Mouse (Mus musculus) heart, adult 2 months (tissue): ENCODE measurements around the gene Adgrf1. TPM values are rescaled to one million over a fixed set of nuclear protein-coding genes. Genes with fewer than 3 reads are reported as not detected.
A peak's percentile ranks its signal among the peaks of the same experiment; 100 is the strongest.

Experiments
- DNase-seq, 2 experiments: peaks; one replicate each; pipeline ENCODE4 v3.0.0; 2021
- H3K27ac ChIP-seq: fragments of 200-600 bp; 2 replicates; pipeline ENCODE4 v1.8.1; 2022
- H3K27me3 ChIP-seq: fragments of 200-500 bp; 2 replicates; pipeline ENCODE4 v1.6.1; 2012; ENCODE audit warnings: mild to moderate bottlenecking, low read length, inconsistent platforms, mixed read lengths; ENCODE audit not compliant: control insufficient read depth, insufficient read depth
- H3K36me3 ChIP-seq: fragments of 200-500 bp; 2 replicates; pipeline ENCODE4 v1.6.1; 2012; ENCODE audit warnings: low read length, inconsistent platforms; ENCODE audit not compliant: control insufficient read depth, insufficient read depth
- H3K4me1 ChIP-seq: fragments of 200-500 bp; 2 replicates; pipeline ENCODE4 v1.6.1; 2011; ENCODE audit warnings: low read length; ENCODE audit not compliant: control insufficient read depth, insufficient read depth
- H3K4me3 ChIP-seq: fragments of 200-600 bp; 2 replicates; pipeline ENCODE4 v1.8.1; 2022
- H3K79me2 ChIP-seq: fragments of 200-500 bp; replicated peaks from 2 replicates; pipeline ENCODE4 v1.6.1; 2012; ENCODE audit warnings: mild to moderate bottlenecking, inconsistent platforms, low read length, moderate library complexity, mixed read lengths; ENCODE audit not compliant: control insufficient read depth, insufficient read depth
- H3K9ac ChIP-seq: fragments of 200-500 bp; 2 replicates; pipeline ENCODE4 v1.6.1; 2012; ENCODE audit warnings: low read depth, mild to moderate bottlenecking, control low read depth, inconsistent platforms, low read length, mixed read lengths
- CTCF ChIP-seq: fragments of 200-600 bp; IDR thresholded peaks from 2 replicates; pipeline ENCODE4 v1.8.1; 2022; ENCODE audit warnings: antibody characterized with exemption, mild to moderate bottlenecking, moderate library complexity
- EP300 ChIP-seq: fragments of 200-500 bp; IDR thresholded peaks from 2 replicates; pipeline ENCODE4 v1.6.1; 2011; ENCODE audit warnings: low read depth, low read length, control low read depth; ENCODE audit not compliant: insufficient read depth
- POLR2A ChIP-seq: fragments of 200-500 bp; IDR thresholded peaks from 2 replicates; pipeline ENCODE4 v1.6.1; 2011; ENCODE audit warnings: mild to moderate bottlenecking, low read depth, low read length, control low read depth; ENCODE audit not compliant: insufficient read depth
- WGBS: fragments of 180-500 bp; shearing (Covaris S2); methylation state at CpG from one replicate; pipeline ENCODE4 v1.1.7; 2018; 5-methylcytosine and 5-hydroxymethylcytosine counted together
- intact Hi-C: fragments of 180-260 bp; cut with DNase I; formaldehyde crosslinking; loops from one replicate; pipeline ENCODE4 v1.15.1; 2025
- polyA plus RNA-seq: library from polyadenylated mRNA; depleted of rRNA; stranded (reverse); fragments of >200 nt; gene quantifications from 2 replicates; pipeline ENCODE4 v1.2.3, GENCODE M21; 2012
- total RNA-seq, 2 experiments: library from RNA; stranded (reverse); gene quantifications; 2 replicates each; pipeline ENCODE4 v1.2.3; 2021

Adgrf1 gene
- total and polyA plus RNA-seq, 3 experiments = 0.02 TPM; not detected in 2

- Histone ChIP-seq H3K79me2 (no peaks in the 10 kb centered on the region), H3K4me3 (no peak overlapping the region), H3K9ac (0 out of 2 replicates have a peak overlapping the region, but pooled peaks have one; percentile 17), H3K36me3 (peaks cover 9% of the 10 kb centered on the region), H3K27ac (peak overlapping the region; percentile 45), H3K27me3 (no peaks in the 10 kb centered on the region), H3K4me1 (peaks cover 24% of the 10 kb centered on the region)
- no peak for TF ChIP-seq POLR2A
- no peak for TF ChIP-seq CTCF
- TF ChIP-seq EP300 = no peak
- WGBS = 30% methylated on average over 3 of the region's 3 CpGs
- DNase-seq = no peak
- intact Hi-C loops = loop anchor here (2.0 kb wide), 1 partner anchor 13 kb away; no protein-coding TSS in a partner anchor
Observed at GRCm38 (mm10) chr17:43249645-43250044, 20.5 kb upstream of the Adgrf1 start.

GRCm38 (mm10) chr17:43251249-43252125 lies 18.6 kb upstream of the Adgrf1 start:
- H3K9ac ChIP-seq = no peak overlapping the region
- intact Hi-C loops = loop anchor here (2.0 kb wide), 1 partner anchor 15 kb away; no protein-coding TSS in a partner anchor
- H3K79me2 ChIP-seq = no peaks in the 10 kb centered on the region
- peak overlapping the region; percentile 60 for H3K27ac ChIP-seq
- peaks cover 27% of the 10 kb centered on the region for H3K4me1 ChIP-seq
- H3K36me3 ChIP-seq = peaks cover 11% of the 10 kb centered on the region
- 13% methylated on average over 5 of the region's 5 CpGs for WGBS
- no peaks in the 10 kb centered on the region for H3K27me3 ChIP-seq
- H3K4me3 ChIP-seq = no peak overlapping the region
- TF ChIP-seq EP300 (no peak), CTCF (no peak), POLR2A (no peak)
- peak; percentile 60 to 66 for DNase-seq

GRCm38 (mm10) chr17:43252846-43253245 lies 17.3 kb upstream of the Adgrf1 start:
- TF ChIP-seq POLR2A (no peak), CTCF (no peak), EP300 (no peak)
- Histone ChIP-seq H3K79me2 (no peaks in the 10 kb centered on the region), H3K4me1 (peaks cover 32% of the 10 kb centered on the region), H3K4me3 (no peak overlapping the region), H3K27ac (peak overlapping the region; percentile 77), H3K27me3 (no peaks in the 10 kb centered on the region), H3K36me3 (peaks cover 11% of the 10 kb centered on the region), H3K9ac (no peak overlapping the region)
- WGBS = 53% methylated on average over 11 of the region's 11 CpGs
- intact Hi-C loops = no loop called here
- DNase-seq = no peak

- DNase-seq = peak in 1 of 2 experiments; percentile 60
- no peak overlapping the region for H3K9ac ChIP-seq
- 19% methylated on average over 3 of the region's 3 CpGs for whole genome bisulfite sequencing
- TF ChIP-seq CTCF = no peak
- TF ChIP-seq EP300 = no peak
- TF ChIP-seq POLR2A = no peak
- H3K36me3 ChIP-seq = peaks cover 11% of the 10 kb centered on the region
- no peaks in the 10 kb centered on the region for H3K27me3 ChIP-seq
- intact Hi-C loops = no loop called here
- peak overlapping the region; percentile 77 for H3K27ac ChIP-seq
- no peak overlapping the region for H3K4me3 ChIP-seq
- H3K79me2 ChIP-seq = no peaks in the 10 kb centered on the region
- H3K4me1 ChIP-seq = peaks cover 30% of the 10 kb centered on the region
Observed at GRCm38 (mm10) chr17:43254261-43254660, 15.9 kb upstream of the Adgrf1 start.

GRCm38 (mm10) chr17:43256536-43257135 lies 13.5 kb upstream of the Adgrf1 start:
- H3K4me3 ChIP-seq = no peak overlapping the region
- peaks cover 5% of the 10 kb centered on the region; the same call in 1 of the 2 replicates for H3K36me3 ChIP-seq
- H3K79me2 ChIP-seq = no peaks in the 10 kb centered on the region
- TF ChIP-seq CTCF (no peak), EP300 (no peak), POLR2A (no peak)
- no peak for DNase-seq
- 72% methylated on average over 12 of the region's 12 CpGs for WGBS
- no peaks in the 10 kb centered on the region for H3K27me3 ChIP-seq
- no peak overlapping the region for H3K27ac ChIP-seq
- no peak overlapping the region for H3K9ac ChIP-seq
- H3K4me1 ChIP-seq = peaks cover 25% of the 10 kb centered on the region
- intact Hi-C loops = no loop called here

GRCm38 (mm10) chr17:43257699-43258098 lies 12.4 kb upstream of the Adgrf1 start:
- WGBS = 68% methylated on average over 1 of the region's 1 CpGs
- intact Hi-C loops = no loop called here
- peaks cover 5% of the 10 kb centered on the region; the same call in 1 of the 2 replicates for H3K36me3 ChIP-seq
- no peaks in the 10 kb centered on the region for H3K79me2 ChIP-seq
- H3K4me1 ChIP-seq = peaks cover 20% of the 10 kb centered on the region
- peak; percentile 76; the same call in 1 of the 2 replicates for TF ChIP-seq EP300
- TF ChIP-seq POLR2A = no peak
- H3K27me3 ChIP-seq = no peaks in the 10 kb centered on the region
- no peak overlapping the region for H3K9ac ChIP-seq
- no peak overlapping the region for H3K4me3 ChIP-seq
- peak in 1 of 2 experiments; percentile 39 for DNase-seq
- peak overlapping the region; percentile 17; the same call in 1 of the 2 replicates for H3K27ac ChIP-seq
